Mouse (Mus musculus) neural tube, embryonic 14.5 days (tissue): ENCODE measurements around the gene Cbln4. TPM values are rescaled to one million over a fixed set of nuclear protein-coding genes. Genes with fewer than 3 reads are reported as not detected.

Source experiments
- ATAC-seq: fragments of 200-750 bp; cut with Nextera tagmentation; 2 replicates; pipeline ENCODE4 v1.8.0; 2017; ENCODE audit warnings: low read depth, mild to moderate bottlenecking, moderate TSS enrichment, moderate library complexity
- H3K27ac ChIP-seq: fragments of 300-500 bp; sonication (generic); 2 replicates; pipeline ENCODE4 v1.5.1; 2014; ENCODE audit warnings: low read depth, mild to moderate bottlenecking, control low read depth, low read length, moderate library complexity, mixed read lengths
- H3K27me3 ChIP-seq: fragments of 300-500 bp; sonication (generic); 2 replicates; pipeline ENCODE4 v1.6.1; 2014; ENCODE audit warnings: low read length; ENCODE audit not compliant: control insufficient read depth, insufficient read depth
- H3K36me3 ChIP-seq: fragments of 300-500 bp; sonication (generic); 2 replicates; pipeline ENCODE4 v1.6.1; 2014; ENCODE audit warnings: low read length, mixed read lengths; ENCODE audit not compliant: control insufficient read depth, insufficient read depth
- H3K4me1 ChIP-seq: fragments of 300-500 bp; sonication (generic); 2 replicates; pipeline ENCODE4 v1.6.1; 2014; ENCODE audit warnings: low read length; ENCODE audit not compliant: control insufficient read depth, insufficient read depth
- H3K4me2 ChIP-seq: fragments of 300-500 bp; sonication (generic); 2 replicates; pipeline ENCODE4 v1.6.1; 2014; ENCODE audit warnings: mild to moderate bottlenecking, low read depth, low read length, control low read depth
- H3K4me3 ChIP-seq: fragments of 300-500 bp; sonication (generic); 2 replicates; pipeline ENCODE4 v1.5.1; 2014; ENCODE audit warnings: low read depth, low read length, control low read depth, mixed read lengths
- H3K9ac ChIP-seq: fragments of 300-500 bp; sonication (generic); replicated peaks from 2 replicates; pipeline ENCODE4 v1.6.1; 2014; ENCODE audit warnings: low read depth, mild to moderate bottlenecking, control low read depth, low read length, mixed read lengths
- H3K9me3 ChIP-seq: fragments of 300-500 bp; sonication (generic); 2 replicates; pipeline ENCODE4 v1.6.1; 2016; ENCODE audit warnings: low read length; ENCODE audit not compliant: control insufficient read depth
- WGBS: fragments of 180-500 bp; shearing (Covaris S2); extraction: QIAGEN DNeasy Blood & Tissue Kit; methylation state at CpG from one replicate; pipeline ENCODE4 v1.1.7; 2014; 5-methylcytosine and 5-hydroxymethylcytosine counted together
- polyA plus RNA-seq: library from polyadenylated mRNA; unstranded; fragments of >200 nt; fragmentation: Nextera tagmentation; extraction: Ambion mirVana; gene quantifications from 2 replicates; pipeline ENCODE4 v1.2.1, GENCODE M21; 2014

The Cbln4 gene
- polyA plus RNA-seq, 1 experiment from 2014 or later, result 47.7 TPM

GRCm38 (mm10) chr2:172040859-172041258 is 2.4 kb downstream of the Cbln4 start:
- peak overlapping the region; percentile 35; the same call in 1 of the 2 replicates for H3K27ac ChIP-seq
- no peak for ATAC-seq
- WGBS, result 31% methylated on average over 10 of the region's 10 CpGs
- H3K4me3 ChIP-seq, result peak overlapping the region; percentile 46
- peaks cover 16% of the 10 kb centered on the region for H3K27me3 ChIP-seq
- H3K4me1 ChIP-seq, result peaks cover 8% of the 10 kb centered on the region; the same call in 1 of the 2 replicates
- H3K9me3 ChIP-seq, result no peaks in the 10 kb centered on the region
- peak overlapping the region; percentile 79; the same call in 1 of the 2 replicates for H3K4me2 ChIP-seq
- H3K36me3 ChIP-seq, result no peaks in the 10 kb centered on the region
- peak overlapping the region; percentile 57 for H3K9ac ChIP-seq

GRCm38 (mm10) chr2:172039601-172040000 is 3.7 kb downstream of the Cbln4 start:
- no peak overlapping the region for H3K9ac ChIP-seq
- peak overlapping the region; percentile 46 for H3K4me3 ChIP-seq
- H3K4me1 ChIP-seq, result peaks cover 8% of the 10 kb centered on the region; the same call in 1 of the 2 replicates
- no peak overlapping the region for H3K27ac ChIP-seq
- H3K9me3 ChIP-seq, result no peaks in the 10 kb centered on the region
- H3K36me3 ChIP-seq, result no peaks in the 10 kb centered on the region
- WGBS, result 74% methylated on average over 5 of the region's 5 CpGs
- peaks cover 16% of the 10 kb centered on the region for H3K27me3 ChIP-seq
- H3K4me2 ChIP-seq, result peak overlapping the region; percentile 15; the same call in 1 of the 2 replicates
- no peak for ATAC-seq

GRCm38 (mm10) chr2:172034281-172034680 is 9.0 kb downstream of the Cbln4 start:
- no peak overlapping the region for H3K27ac ChIP-seq
- H3K27me3 ChIP-seq, result no peaks in the 10 kb centered on the region
- no peak overlapping the region for H3K4me2 ChIP-seq
- H3K4me1 ChIP-seq, result no peaks in the 10 kb centered on the region
- H3K36me3 ChIP-seq, result no peaks in the 10 kb centered on the region
- no peak overlapping the region for H3K9ac ChIP-seq
- no peak overlapping the region for H3K4me3 ChIP-seq
- no peaks in the 10 kb centered on the region for H3K9me3 ChIP-seq
- ATAC-seq, result no peak
- WGBS, result 57% methylated on average over 5 of the region's 5 CpGs

- H3K4me3 ChIP-seq, result no peak overlapping the region
- H3K9ac ChIP-seq, result no peak overlapping the region
- H3K4me2 ChIP-seq, result no peak overlapping the region
- H3K27ac ChIP-seq, result no peak overlapping the region
- H3K4me1 ChIP-seq, result no peaks in the 10 kb centered on the region
- ATAC-seq, result no peak
- H3K36me3 ChIP-seq, result no peaks in the 10 kb centered on the region
- H3K27me3 ChIP-seq, result no peaks in the 10 kb centered on the region
- no peaks in the 10 kb centered on the region for H3K9me3 ChIP-seq
- WGBS, result 32% methylated on average over 12 of the region's 12 CpGs
These were observed 17.7 kb downstream of the Cbln4 start for GRCm38 (mm10) chr2:172025459-172026130.

- Histone ChIP-seq H3K4me2 (no peak overlapping the region), H3K4me3 (no peak overlapping the region), H3K9ac (no peak overlapping the region), H3K9me3 (no peaks in the 10 kb centered on the region), H3K27me3 (no peaks in the 10 kb centered on the region), H3K27ac (no peak overlapping the region), H3K4me1 (peaks cover 9% of the 10 kb centered on the region; the same call in 1 of the 2 replicates), H3K36me3 (no peaks in the 10 kb centered on the region)
- no peak for ATAC-seq
- 98% methylated on average over 10 of the region's 10 CpGs for WGBS
These were observed 36.5 kb downstream of the Cbln4 start for GRCm38 (mm10) chr2:172006726-172007125.

- peak overlapping the region; percentile 22; the same call in 1 of the 2 replicates for H3K27ac ChIP-seq
- H3K4me3 ChIP-seq, result no peak overlapping the region
- H3K9ac ChIP-seq, result no peak overlapping the region
- H3K36me3 ChIP-seq, result no peaks in the 10 kb centered on the region
- no peak overlapping the region for H3K4me2 ChIP-seq
- H3K4me1 ChIP-seq, result peaks cover 9% of the 10 kb centered on the region; the same call in 1 of the 2 replicates
- H3K27me3 ChIP-seq, result no peaks in the 10 kb centered on the region
- WGBS, result 32% methylated on average over 7 of the region's 7 CpGs
- H3K9me3 ChIP-seq, result no peaks in the 10 kb centered on the region
- peak; percentile 34; the same call in 1 of the 2 replicates for ATAC-seq
These were observed 37.3 kb downstream of the Cbln4 start for GRCm38 (mm10) chr2:172005970-172006369.

- ATAC-seq, result no peak
- Histone ChIP-seq H3K27me3 (no peaks in the 10 kb centered on the region), H3K9ac (no peak overlapping the region), H3K4me3 (no peak overlapping the region), H3K4me2 (no peak overlapping the region), H3K27ac (0 out of 2 replicates have a peak overlapping the region, but pooled peaks have one; percentile 29), H3K36me3 (no peaks in the 10 kb centered on the region), H3K4me1 (peaks cover 11% of the 10 kb centered on the region; the same call in 1 of the 2 replicates), H3K9me3 (no peaks in the 10 kb centered on the region)
- WGBS, result 38% methylated on average over 21 of the region's 21 CpGs
These were observed 39.0 kb downstream of the Cbln4 start for GRCm38 (mm10) chr2:172004029-172004984.

GRCm38 (mm10) chr2:171996979-171997686 is 46.1 kb downstream of the Cbln4 start:
- no peak overlapping the region for H3K27ac ChIP-seq
- H3K4me1 ChIP-seq, result peaks cover 3% of the 10 kb centered on the region; the same call in 1 of the 2 replicates
- no peaks in the 10 kb centered on the region for H3K9me3 ChIP-seq
- H3K4me2 ChIP-seq, result no peak overlapping the region
- H3K27me3 ChIP-seq, result no peaks in the 10 kb centered on the region
- no peak overlapping the region for H3K4me3 ChIP-seq
- 0 out of 2 replicates have a peak, but pooled peaks have one; percentile 61 for ATAC-seq
- H3K9ac ChIP-seq, result no peak overlapping the region
- 65% methylated on average over 6 of the region's 6 CpGs for WGBS
- H3K36me3 ChIP-seq, result no peaks in the 10 kb centered on the region
